Mouse (Mus musculus) ES-E14 (cell line): ENCODE measurements at regions not wholly inside any gene's neighbourhood (a gene's known extent, or its start where the extent isn't known, plus 50 kb on each side); places are given as distances from the start of the nearest gene placed in this dataset.

Experiments used
- DNase-seq: peaks from one replicate; pipeline ENCODE4 v3.0.0-alpha.2; 2013; ENCODE audit warnings: low read depth, low spot score
- H3K27ac ChIP-seq: 2 replicates; pipeline ENCODE4 v1.5.1; 2012; ENCODE audit warnings: low read depth, mild to moderate bottlenecking, low read length, moderate library complexity, mixed read lengths; ENCODE audit not compliant: poor library complexity, insufficient read depth, severe bottlenecking
- H3K36me3 ChIP-seq: 2 replicates; pipeline ENCODE4 v1.6.1; 2012; ENCODE audit warnings: mild to moderate bottlenecking, low read length, moderate library complexity, mixed read lengths; ENCODE audit not compliant: control insufficient read depth, poor library complexity, insufficient read depth, severe bottlenecking
- H3K4me1 ChIP-seq, 2 experiments: fragments of 150-350 bp in 1 of 2; sonication (generic) in 1 of 2; 2 replicates each; pipeline ENCODE4 v1.6.1; 2012; ENCODE audit warnings: low read length in 2 of 2, mild to moderate bottlenecking in 1 of 2, mixed read lengths in 1 of 2; ENCODE audit not compliant: control insufficient read depth in 2 of 2, insufficient read depth in 2 of 2, poor library complexity in 1 of 2
- H3K4me3 ChIP-seq, 2 experiments: fragments of 150-350 bp in 1 of 2; sonication (generic) in 1 of 2; 2 replicates each; pipeline ENCODE4 v1.5.1; 2012; ENCODE audit warnings: low read length in 2 of 2, low read depth in 1 of 2, mild to moderate bottlenecking in 1 of 2, mixed read lengths in 1 of 2; ENCODE audit not compliant: insufficient read depth in 1 of 2, poor library complexity in 1 of 2, severe bottlenecking in 1 of 2
- H3K9ac ChIP-seq: 2 replicates; pipeline ENCODE4 v1.6.1; 2012; ENCODE audit warnings: low read depth, mild to moderate bottlenecking, low read length, mixed read lengths; ENCODE audit not compliant: poor library complexity, insufficient read depth, severe bottlenecking
- H3K9me3 ChIP-seq: fragments of 150-350 bp; sonication (generic); 2 replicates; pipeline ENCODE4 v1.6.1; 2012; ENCODE audit warnings: low read depth, mild to moderate bottlenecking, low read length; ENCODE audit not compliant: control insufficient read depth, insufficient read depth
- CHD2 ChIP-seq: IDR thresholded peaks from 2 replicates; pipeline ENCODE4 v1.6.1; 2014; ENCODE audit warnings: mild to moderate bottlenecking, low read depth, low read length, inconsistent platforms
- HCFC1 ChIP-seq: IDR thresholded peaks from 2 replicates; pipeline ENCODE4 v1.6.1; 2012; ENCODE audit warnings: low read length, inconsistent platforms, borderline replicate concordance; ENCODE audit not compliant: insufficient read depth
- MAFK ChIP-seq: IDR thresholded peaks from 2 replicates; pipeline ENCODE4 v1.6.1; 2014; ENCODE audit warnings: mild to moderate bottlenecking, low read depth, low read length, inconsistent platforms; ENCODE audit not compliant: insufficient read depth
- ZC3H11A ChIP-seq: IDR thresholded peaks from 2 replicates; pipeline ENCODE4 v1.6.1; 2012; ENCODE audit warnings: low read depth, mild to moderate bottlenecking, inconsistent platforms, low read length, borderline replicate concordance
- ZNF384 ChIP-seq: IDR thresholded peaks from 2 replicates; pipeline ENCODE4 v1.6.1; 2012; ENCODE audit warnings: low read depth, low read length, inconsistent platforms
- in situ Hi-C, 2 experiments: fragments of 600-800 bp; cut with MboI; formaldehyde crosslinking; loops; one replicate each; pipeline ENCODE4 v1.15.1; 2025; ENCODE audit warnings: low sequenced_read_pairs in 2 of 2, inconsistent platforms in 1 of 2; ENCODE audit not compliant: unreplicated experiment in 2 of 2

DNA sequence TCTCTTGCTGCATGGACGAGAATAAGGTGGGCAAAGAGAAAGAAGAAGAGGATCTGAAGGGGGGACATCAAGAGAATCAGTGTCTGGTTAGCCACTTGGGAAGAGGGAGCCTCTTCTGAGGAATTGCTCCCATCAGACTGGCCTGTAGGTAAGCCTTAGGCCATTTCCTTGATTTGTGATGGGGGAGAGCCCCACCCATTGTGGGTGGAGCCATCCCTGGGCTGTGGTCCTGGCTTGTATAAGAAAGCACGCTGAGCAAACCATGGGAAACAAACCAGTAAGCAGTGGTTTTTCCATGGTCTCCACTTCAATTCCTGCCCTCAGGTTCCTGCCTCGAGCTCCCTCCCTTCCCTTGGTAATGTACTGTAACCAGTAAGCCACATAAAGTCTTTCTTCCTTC is 57.7 kb upstream of the Sez6l start:
- peak; percentile 35 for DNase-seq
- Histone ChIP-seq H3K4me1 (peaks cover 0 to 6% of the 10 kb centered on the region in 2 experiments; a peak in 1 of 4 replicates), H3K36me3 (no peaks in the 10 kb centered on the region), H3K4me3 (no peak overlapping the region), H3K27ac (no peak overlapping the region), H3K9ac (no peak overlapping the region), H3K9me3 (no peaks in the 10 kb centered on the region)
- TF ChIP-seq ZC3H11A = no peak
- TF ChIP-seq ZNF384 = no peak
- no peak for TF ChIP-seq HCFC1
- no peak for TF ChIP-seq MAFK
- TF ChIP-seq CHD2 = no peak
- in situ Hi-C loops = no loop called here

DNA sequence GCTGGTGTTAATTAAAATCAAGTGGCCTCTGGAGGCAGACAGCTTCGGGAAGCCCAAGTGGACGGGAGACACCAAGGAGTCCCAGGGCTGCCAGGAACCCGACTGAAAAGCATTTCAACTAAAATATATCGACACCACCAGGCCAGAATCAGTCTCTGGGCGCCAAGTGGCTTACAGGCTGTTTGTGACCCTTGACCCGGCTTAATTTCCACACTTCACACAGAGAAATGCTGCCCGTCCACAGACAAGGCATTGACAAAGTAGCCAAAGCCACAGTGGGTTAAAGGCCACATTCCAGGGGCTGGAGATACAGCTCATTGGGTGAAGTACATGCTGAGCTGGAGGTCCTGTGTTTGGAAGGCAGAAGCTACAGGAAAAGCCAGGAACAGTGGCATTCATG is 54.8 kb upstream of the Sez6l start:
- TF ChIP-seq CHD2 (no peak), HCFC1 (no peak)
- H3K36me3 ChIP-seq = no peaks in the 10 kb centered on the region
- H3K27ac ChIP-seq = no peak overlapping the region
- H3K9me3 ChIP-seq = no peaks in the 10 kb centered on the region
- H3K9ac ChIP-seq = no peak overlapping the region
- H3K4me3 ChIP-seq = no peak overlapping the region
- peaks cover 0 to 16% of the 10 kb centered on the region in 2 experiments; a peak in 2 of 4 replicates for H3K4me1 ChIP-seq
- DNase-seq = no peak
- in situ Hi-C loops = no loop called here

DNA sequence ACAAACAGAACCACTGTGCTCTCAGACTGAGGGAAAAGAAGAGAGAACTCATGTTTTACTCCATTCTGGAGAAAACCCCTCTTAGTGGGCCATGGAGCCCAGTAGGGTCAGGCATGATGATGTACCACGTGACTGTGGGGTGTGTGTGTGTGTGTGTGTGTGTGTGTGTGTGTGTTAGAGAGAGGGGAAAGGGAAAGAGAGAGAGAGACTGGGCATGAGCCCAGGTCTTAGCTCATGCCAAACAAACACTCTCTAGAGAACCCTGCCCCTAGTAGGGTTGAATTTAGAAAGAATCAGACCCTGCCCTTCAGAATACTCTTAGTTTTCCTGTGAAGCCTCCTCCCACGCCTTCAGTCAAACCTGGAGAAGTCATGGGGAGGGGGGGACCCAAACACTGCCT is 52.7 kb upstream of the Sez6l start:
- in situ Hi-C loops = no loop called here
- Histone ChIP-seq H3K4me1 (peaks cover 0 to 16% of the 10 kb centered on the region in 2 experiments; a peak in 2 of 4 replicates), H3K4me3 (no peak overlapping the region), H3K36me3 (no peaks in the 10 kb centered on the region), H3K9me3 (no peaks in the 10 kb centered on the region), H3K9ac (no peak overlapping the region), H3K27ac (no peak overlapping the region)
- no peak for DNase-seq
- no peak for TF ChIP-seq ZC3H11A
- no peak for TF ChIP-seq CHD2
- TF ChIP-seq HCFC1 = no peak
- TF ChIP-seq MAFK = no peak
- TF ChIP-seq ZNF384 = no peak

DNA sequence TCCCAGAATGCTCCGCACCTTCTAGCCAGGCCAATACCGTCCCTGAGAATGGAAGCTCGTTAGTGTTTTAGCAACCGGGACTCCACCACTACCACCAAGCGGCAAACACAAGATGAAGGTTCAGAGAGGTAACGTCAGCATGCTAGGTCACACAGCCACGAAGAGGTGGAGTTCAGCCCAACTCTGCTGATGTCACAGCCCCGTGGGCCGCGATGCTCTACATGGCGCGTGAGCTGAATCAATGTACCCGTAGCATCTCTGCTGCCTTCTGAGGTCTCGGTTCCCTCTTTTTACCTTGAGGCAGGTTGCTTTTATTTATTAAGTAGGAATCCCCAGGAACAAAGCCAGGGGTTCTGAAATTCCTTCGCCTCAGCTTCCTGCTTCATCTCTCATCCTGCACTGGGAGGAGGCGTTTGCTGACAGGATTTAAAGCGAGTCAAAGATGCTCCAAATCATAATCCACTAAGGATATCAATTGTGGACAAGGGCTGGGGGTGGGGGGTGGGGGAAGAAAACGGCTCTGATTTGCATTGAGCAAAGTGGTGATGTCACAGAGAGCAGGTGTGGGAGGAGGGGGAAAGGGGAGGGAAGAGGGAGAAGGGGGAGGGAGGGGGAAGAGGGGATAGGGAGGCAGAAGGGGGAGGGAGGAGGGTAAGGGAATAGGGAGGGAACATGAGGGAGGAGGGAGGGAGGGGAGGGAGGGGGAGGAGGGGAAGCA is 51.2 kb upstream of the Sez6l start:
- no peak for DNase-seq
- Histone ChIP-seq H3K36me3 (no peaks in the 10 kb centered on the region), H3K9me3 (no peaks in the 10 kb centered on the region), H3K4me1 (peaks cover 0 to 16% of the 10 kb centered on the region in 2 experiments; a peak in 2 of 4 replicates), H3K27ac (no peak overlapping the region), H3K4me3 (no peak overlapping the region), H3K9ac (no peak overlapping the region)
- no peak for TF ChIP-seq HCFC1
- no peak for TF ChIP-seq ZNF384
- no peak for TF ChIP-seq ZC3H11A
- no peak for TF ChIP-seq MAFK
- TF ChIP-seq CHD2 = no peak
- in situ Hi-C loops = no loop called here

DNA sequence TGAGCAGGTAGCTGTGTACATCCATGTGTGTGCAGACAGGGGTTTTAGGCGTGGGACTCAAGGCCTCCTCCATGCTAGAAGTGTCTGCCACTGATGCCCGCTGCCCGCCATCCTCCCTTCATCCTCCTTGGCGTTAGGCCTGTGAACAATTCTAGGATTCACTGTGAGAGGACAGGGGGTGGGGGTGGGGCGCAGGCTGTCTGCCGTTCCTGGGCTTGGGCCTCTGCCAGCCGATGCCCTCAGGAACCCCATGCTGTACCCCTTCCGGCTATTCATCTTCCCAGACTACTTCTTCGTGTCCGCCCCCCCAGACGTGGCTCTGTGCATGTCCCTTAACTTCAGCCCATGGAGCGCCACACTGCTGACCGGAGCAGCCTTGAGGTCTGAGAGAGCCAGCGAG is 50.3 kb upstream of the Sez6l start:
- Histone ChIP-seq H3K4me3 (no peak overlapping the region), H3K9ac (no peak overlapping the region), H3K27ac (no peak overlapping the region), H3K36me3 (no peaks in the 10 kb centered on the region), H3K4me1 (peaks cover 0 to 14% of the 10 kb centered on the region in 2 experiments; a peak in 2 of 4 replicates), H3K9me3 (no peaks in the 10 kb centered on the region)
- no peak for TF ChIP-seq MAFK
- TF ChIP-seq ZNF384 = no peak
- TF ChIP-seq CHD2 = no peak
- no peak for TF ChIP-seq ZC3H11A
- no peak for TF ChIP-seq HCFC1
- in situ Hi-C loops = no loop called here
- DNase-seq = no peak
